Mouse (Mus musculus): Measurements from ENCODE around the gene Birc6. TPM values are rescaled to one million over a fixed set of nuclear protein-coding genes. Genes with fewer than 3 reads are reported as not detected.

Birc6 gene
- total RNA-seq, 2 experiments from 2014 or later, result 50.1 to 60.1 TPM

DNA sequence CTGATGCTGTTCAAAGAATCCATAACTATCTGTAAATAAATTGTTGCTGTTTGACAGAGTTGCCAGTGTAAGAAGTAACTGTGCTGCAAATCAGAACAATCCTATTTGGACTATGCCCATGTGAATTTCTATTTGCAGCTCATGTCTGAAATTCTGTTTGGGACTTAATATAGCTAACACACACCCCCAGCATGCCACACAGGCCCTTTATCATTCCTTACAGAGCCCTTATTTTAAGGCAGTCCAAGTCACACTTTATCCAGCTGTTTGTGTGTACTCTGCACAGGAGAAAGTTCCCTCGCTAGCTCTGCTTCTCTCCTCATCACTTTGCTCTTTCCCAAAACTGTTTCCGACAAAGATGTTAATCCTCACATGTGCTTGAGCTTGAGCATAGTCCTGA is 15.5 kb downstream of the Birc6 start:
- intact Hi-C loops (cut with DNase I), result loop anchor here (2.0 kb wide), 1 partner anchor 15 kb away; the partner anchor contains the start of gene Birc6
- DNase-seq, result no peak

GRCm38 (mm10) chr17:74554118-74554517 is 26.0 kb downstream of the Birc6 start:
- no peak for DNase-seq
- intact Hi-C loops (cut with DNase I), result no loop called here

GRCm38 (mm10) chr17:74559891-74560290 is 31.8 kb downstream of the Birc6 start:
- intact Hi-C loops (cut with DNase I), result no loop called here
- DNase-seq, result no peak

DNA sequence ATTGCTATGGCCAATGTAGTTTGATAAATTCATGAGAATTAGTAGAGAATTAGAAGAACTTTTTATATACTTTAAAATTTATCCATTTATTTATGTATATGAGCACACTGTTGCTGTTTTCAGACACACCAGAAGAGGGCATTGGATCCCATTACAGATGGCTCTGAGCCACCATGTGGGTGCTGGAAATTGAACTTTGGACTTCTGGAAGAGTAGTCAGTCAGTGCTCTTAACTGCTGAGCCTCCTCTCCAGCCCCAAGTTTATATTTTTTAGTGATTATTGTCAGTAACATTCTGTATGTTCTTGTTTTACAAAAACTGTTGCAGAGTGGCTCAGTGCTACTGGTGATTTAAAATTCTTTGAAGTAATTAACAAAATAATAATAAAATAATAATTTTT is 36.1 kb downstream of the Birc6 start:
- intact Hi-C loops (cut with DNase I), result no loop called here
- DNase-seq, result no peak

DNA sequence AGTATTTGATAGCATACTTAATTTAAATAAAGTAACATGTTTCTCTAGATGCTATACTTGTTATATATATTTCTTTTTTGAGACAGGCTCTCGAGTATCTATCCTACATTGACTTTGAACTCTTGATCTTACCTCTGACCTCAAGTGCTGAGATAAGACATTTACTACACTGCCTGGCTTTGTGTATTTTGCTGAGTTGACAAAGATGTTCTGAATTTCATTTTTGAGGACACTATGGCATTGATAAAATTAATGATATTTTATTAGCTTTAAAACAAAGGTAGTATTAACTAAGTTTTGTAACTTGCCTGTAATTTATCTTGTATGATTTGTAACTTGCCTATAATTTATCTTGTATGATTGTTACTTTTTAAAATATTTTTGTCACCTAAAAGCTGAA is 41.1 kb downstream of the Birc6 start:
- intact Hi-C loops (cut with DNase I), result no loop called here
- no peak for DNase-seq

DNA sequence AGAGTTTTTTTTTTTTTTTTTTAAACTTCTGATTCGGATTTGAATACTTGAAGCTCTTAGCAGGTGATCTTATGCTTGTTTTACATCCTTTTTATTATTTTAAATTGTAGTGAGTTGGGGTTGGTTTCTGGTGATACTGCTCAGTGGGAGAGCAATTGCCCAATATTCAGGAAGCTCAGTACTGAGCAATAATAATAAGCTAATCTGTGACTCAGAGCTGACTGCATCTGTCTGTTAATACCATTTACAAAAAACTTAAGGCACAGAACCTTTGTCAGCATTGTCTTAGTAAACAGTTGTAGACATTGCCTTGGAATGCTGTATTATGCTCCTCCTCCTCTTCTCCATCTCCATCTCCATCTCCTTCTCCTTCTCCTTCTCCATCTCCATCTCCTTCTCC is 42.5 kb downstream of the Birc6 start:
- intact Hi-C loops (cut with DNase I), result no loop called here
- DNase-seq, result no peak

GRCm38 (mm10) chr17:74577173-74577572 is 49.1 kb downstream of the Birc6 start:
- intact Hi-C loops (cut with DNase I), result no loop called here
- no peak for DNase-seq

- intact Hi-C loops (cut with DNase I), result no loop called here
- DNase-seq, result no peak
Measured at GRCm38 (mm10) chr17:74579586-74579985, 51.5 kb downstream of the Birc6 start.

- DNase-seq, result no peak
- intact Hi-C loops (cut with DNase I), result no loop called here
Measured at GRCm38 (mm10) chr17:74580738-74581137, 52.6 kb downstream of the Birc6 start.

DNA sequence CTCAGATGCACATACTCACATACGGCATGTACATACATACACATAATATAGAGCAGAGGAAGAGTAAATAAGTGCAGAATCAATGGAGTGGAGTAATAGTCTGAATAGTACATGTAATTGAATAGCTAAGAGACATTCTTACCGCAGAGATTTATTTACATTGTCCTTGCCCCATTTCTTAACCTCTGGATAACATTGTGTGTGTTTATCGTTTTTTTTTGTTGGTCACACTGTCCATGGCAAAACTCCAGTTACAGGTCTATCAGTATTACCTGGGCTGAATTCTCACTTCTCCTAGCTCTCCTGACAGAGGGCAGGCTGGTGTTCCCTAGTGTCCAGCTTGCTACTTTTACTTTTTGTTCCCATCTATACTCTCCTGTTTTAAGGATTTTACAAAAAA is 58.7 kb downstream of the Birc6 start:
- DNase-seq, result no peak
- intact Hi-C loops (cut with DNase I), result no loop called here

DNA sequence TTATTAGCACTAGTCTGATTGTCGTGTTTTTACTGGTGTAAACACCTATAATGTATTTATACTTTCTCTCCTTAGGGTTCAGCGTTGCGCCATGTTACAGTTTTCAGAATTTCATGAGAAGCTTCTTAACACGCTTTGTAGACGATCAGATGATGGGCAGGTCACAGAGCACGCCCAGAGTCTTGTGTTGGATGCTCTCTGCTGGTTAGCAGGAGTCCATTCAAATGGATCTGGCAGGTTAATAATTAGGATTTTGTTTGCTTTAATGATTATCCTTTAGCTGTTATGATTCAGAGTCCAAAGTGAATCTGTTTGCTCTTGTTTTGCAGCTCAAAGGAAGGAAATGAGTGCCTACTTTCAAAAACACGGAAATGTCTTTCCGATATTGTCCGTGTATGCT is 70.8 kb downstream of the Birc6 start:
- DNase-seq, result no peak
- intact Hi-C loops (cut with DNase I), result no loop called here

DNA sequence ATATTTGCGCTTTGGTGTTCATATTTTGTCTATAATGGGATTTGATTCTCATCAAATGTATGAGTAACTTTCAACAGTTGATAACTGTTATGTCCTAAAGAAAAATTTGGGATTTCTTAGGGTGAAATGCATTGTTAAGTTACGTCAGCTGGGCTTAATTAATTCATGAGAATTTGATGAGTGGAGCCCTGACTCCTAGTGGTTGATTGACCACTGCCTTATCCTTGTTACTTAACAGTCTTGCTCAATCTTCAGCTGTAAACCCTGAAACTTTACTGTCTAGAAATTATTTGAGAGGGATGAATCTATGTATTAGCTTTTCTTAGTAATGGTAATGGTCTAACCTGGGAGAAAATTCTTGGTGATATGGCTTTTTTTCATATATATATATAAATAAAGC is 71.3 kb downstream of the Birc6 start:
- DNase-seq, result no peak
- intact Hi-C loops (cut with DNase I), result no loop called here

GRCm38 (mm10) chr17:74601201-74601600 is 73.1 kb downstream of the Birc6 start:
- DNase-seq, result no peak
- intact Hi-C loops (cut with DNase I), result no loop called here

DNA sequence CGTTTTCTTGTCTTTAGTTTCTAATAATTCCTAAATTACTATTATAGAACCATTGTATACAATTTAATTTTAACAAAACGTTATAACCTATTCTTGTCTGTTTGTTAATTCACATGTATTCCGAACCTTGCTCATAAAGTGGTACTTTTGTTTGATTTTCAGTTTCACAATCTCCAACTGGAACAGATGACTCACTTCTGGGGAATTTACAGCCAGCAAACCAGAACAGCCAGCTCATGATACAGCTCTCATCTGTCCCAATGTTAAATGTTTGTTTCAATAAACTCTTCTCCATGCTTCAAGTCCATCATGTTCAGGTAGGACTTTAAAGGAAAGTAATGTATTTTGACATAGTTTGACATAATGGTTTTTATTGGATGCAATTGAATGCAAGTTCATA is 102.7 kb downstream of the Birc6 start:
- no peak for DNase-seq
- intact Hi-C loops (cut with DNase I), result no loop called here

- no peak for DNase-seq
- intact Hi-C loops (cut with DNase I), result no loop called here
Measured at GRCm38 (mm10) chr17:74642445-74642844, 114.3 kb downstream of the Birc6 start.

GRCm38 (mm10) chr17:74658362-74658761 is 130.3 kb downstream of the Birc6 start:
- DNase-seq, result no peak
- intact Hi-C loops (cut with DNase I), result no loop called here

DNA sequence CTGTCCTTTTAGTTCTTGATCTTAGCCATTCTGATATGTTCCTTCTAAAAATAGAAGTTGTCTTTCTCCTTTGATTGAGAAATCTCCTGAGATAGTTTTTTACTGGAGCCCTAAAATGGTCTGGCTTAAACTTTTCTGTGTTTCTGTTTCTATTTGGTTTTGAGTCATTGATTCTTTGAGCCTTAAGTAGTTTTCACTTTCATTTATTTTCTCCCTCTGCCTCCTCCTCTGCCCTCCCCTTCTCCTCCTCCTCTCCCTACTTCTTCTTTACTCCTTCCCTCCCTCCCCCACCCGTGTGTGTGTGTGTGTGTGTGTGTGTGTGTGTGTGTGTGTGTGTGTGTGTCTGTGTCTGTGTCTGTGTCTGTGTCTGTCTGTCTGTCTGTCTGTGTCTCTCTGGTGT is 139.9 kb downstream of the Birc6 start:
- intact Hi-C loops (cut with DNase I), result no loop called here
- DNase-seq, result no peak

- intact Hi-C loops (cut with DNase I), result no loop called here
- no peak for DNase-seq
Measured at GRCm38 (mm10) chr17:74670031-74670430, 141.9 kb downstream of the Birc6 start.

DNA sequence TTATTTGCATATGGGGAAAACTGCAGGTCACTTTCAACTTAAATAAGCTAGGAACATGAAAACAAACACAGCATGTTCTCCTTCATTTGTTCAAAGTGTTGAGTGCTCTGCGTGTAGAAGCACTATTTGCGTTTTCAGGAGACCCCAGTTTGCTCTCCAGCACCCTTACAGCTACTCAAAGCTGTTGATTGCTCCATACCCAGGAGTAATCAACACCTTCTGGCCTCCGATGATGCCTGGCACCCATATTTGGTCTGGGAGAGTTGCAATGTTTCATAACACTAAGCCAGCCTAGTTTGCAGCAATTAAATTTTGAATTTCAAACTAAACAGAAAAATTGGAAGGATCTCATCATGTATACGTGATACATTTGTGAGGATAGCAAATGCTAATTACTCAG is 144.4 kb downstream of the Birc6 start:
- intact Hi-C loops (cut with DNase I), result no loop called here
- DNase-seq, result no peak

DNA sequence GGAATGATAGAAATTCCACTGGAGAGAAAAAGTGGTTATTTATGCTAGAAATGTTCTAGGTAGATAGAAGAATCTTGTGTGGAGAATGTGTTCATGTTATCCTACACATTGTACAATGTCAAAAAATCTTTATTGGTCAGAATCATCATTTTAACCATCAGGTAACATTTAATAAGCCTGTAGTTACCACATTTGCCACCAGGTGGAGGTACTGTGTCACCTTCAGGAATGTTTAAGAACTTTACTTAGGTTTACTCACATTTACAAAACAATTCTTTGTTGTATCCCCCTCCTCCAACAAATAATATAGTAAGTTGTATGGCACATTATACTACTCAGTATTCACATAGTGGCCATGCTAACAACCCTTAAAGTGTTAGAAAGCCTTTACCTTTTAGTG is 145.2 kb downstream of the Birc6 start:
- DNase-seq, result no peak
- intact Hi-C loops (cut with DNase I), result no loop called here

GRCm38 (mm10) chr17:74678061-74678460 is 150.0 kb downstream of the Birc6 start:
- no peak for DNase-seq
- intact Hi-C loops (cut with DNase I), result no loop called here

DNA sequence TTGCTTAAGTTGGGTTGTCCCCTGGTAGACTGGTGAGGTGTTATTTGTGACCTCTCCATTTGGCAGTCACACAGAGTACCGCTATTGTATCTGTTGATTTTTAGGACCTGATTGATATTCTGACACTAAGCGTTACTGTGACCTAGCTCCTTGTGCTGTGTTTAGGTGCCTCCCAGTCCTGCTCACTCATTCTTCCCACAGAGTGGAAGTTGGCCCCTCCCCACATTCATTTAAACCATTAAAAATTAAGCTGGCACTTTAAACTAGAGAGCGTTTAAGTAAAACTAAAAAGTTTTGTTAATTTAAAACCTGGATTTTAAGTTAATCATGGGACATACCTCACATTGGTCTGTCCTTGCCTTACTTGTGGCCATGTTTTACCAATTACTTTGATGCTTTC is 156.8 kb downstream of the Birc6 start:
- intact Hi-C loops (cut with DNase I), result no loop called here
- DNase-seq, result no peak

- DNase-seq, result no peak
- intact Hi-C loops (cut with DNase I), result no loop called here
Measured at GRCm38 (mm10) chr17:74688555-74688954, 160.5 kb downstream of the Birc6 start.

DNA sequence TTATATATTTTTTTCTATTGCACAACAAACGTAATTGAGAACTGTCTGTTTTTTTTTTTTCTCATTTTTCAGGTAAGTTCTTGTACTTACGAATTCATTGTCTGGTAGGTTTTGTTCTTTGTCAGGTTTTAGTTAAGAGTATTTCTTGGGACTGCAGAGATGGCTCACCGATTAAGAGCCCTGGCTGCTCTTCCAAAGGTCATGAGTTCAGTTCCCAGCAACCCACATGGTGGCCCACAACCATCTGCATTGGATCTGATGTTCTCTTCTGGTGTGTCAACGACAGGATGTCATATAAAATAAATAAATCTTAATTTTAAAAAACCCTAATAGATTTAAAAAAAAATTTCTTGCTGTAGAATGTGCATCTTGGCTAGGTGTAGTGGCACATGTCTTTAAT is 161.3 kb downstream of the Birc6 start:
- intact Hi-C loops (cut with DNase I), result no loop called here
- no peak for DNase-seq
